Mouse (Mus musculus): ENCODE measurements at regions not wholly inside any gene's neighbourhood (a gene's known extent, or its start where the extent isn't known, plus 50 kb on each side); places are given as distances from the start of the nearest gene placed in this dataset.

DNA sequence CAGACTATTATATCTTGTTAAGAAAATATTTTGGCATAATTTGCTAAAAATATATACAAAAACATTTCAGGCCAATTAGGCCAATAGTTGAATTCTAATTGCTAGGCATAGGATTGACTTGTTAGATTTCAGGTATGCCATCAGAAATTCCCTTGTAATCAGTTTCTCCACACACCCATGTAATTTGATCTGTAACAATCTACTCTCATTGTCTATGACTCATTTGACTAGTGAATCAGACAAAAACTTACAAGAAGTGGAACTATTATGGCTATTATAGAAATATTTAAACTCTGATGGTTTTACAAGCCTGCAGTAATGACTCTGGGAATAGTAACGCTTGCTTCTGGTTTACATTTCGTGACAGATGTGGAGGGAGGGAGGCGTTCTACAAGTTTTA is 338.9 kb upstream of the Ptbp2 start:
- DNase-seq (ENCODE audit: low read depth, low spot score): no peak

DNA sequence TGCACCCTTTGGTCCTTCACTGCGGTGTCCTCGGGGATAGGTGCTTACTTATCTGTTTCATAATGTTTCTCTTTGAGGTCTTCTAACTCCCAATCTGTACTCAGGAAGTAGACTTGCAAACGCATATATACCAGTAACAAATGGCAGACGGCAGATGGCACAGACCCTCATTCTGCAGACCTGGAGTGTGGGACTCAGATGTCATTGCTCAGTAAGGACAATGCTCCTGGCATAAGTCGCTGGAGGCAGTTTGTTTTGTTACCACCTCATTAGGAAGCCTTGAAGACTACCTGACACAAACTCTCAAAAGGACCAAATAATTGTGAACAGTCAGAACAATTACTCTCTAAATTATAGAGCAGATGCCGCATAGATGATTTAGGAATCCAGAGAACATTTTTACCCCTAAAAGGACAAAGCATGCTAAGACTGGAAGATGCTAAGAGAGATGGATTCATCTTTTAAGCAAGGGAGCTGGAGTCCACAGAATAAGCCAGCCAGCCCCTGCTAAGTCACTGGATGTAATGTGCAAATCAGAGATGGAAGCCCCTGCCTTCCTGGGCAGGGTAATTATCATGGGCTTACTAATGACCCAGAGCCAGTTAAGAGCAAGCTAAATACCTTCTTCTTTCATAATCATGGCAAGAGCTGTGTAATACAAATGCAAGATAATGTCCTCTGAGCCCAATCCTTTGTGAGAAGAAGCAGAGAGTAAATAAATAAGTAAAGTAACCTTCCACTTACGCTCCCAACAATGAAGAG is 299.1 kb upstream of the Ptbp2 start:
- DNase-seq (ENCODE audit: low read depth, low spot score): no peak

DNA sequence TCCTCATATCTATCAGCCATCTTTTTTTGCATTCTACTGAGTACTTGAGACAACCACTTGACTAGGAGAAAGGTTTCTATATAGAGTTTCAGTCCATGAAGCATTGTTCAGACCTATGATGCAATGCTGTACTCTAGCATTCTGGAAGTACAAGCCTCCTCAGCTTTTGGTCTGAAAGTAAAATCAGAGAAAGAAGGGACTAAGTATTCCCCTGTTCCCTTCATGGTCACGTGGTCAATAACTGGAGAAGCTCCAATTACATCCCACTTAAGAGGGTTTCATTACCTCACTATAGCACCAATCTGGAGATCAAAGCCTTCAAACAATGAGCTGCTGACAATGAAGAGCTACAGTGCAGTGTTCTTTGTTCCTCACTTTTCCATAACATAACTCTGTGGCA is 289.3 kb upstream of the Ptbp2 start:
- no peak for DNase-seq (ENCODE audit: low read depth, low spot score)

DNA sequence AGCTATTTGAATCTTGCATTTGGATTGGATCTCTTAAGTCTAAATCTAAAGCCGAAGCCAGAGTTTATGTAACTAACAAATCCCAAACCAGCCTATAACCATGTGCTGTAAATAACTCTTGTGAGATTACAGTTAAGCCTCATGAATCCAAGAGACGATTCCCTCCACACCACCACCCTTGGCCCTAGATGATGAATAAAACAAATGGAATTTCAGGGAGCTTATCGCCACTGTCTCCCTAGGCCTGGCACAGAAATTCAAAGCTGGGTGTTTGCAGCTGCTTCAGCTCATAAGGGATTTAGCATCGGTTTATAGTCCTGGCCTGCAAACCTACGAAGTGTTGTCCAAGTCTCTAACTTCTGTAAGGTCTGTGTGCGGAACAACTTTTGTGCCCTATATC is 281.4 kb upstream of the Ptbp2 start:
- no peak for DNase-seq (ENCODE audit: low read depth, low spot score)

DNA sequence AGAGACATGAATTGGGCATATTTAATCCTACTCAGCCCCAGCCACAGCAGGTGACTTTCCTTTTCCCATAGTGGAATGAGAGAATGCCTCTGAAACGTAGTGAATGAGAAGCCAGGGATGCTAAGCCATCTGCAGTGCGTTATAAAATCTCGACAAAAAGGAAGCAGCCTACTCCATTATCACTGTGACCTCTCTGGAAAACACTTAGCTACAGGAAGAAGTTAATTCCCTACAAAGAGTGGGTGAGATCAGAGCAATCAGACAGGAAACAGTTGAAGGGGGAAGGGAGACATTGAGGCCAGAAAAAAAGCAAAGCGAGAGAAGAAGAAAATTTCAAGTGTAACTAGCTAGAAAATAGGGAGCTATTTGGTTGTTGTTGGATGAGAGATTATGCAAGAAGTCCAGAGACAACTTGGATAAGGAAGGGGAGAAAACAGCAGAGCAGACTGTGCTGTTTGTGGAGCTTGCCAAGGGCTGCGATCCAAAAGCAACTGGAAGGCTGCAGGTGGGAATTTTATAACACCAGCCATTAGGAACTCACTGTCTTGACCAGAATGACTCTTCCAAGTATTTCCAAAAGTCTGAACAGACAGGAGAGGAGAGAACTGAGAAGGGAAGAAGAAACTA is 280.7 kb upstream of the Ptbp2 start:
- no peak for DNase-seq (ENCODE audit: low read depth, low spot score)

DNA sequence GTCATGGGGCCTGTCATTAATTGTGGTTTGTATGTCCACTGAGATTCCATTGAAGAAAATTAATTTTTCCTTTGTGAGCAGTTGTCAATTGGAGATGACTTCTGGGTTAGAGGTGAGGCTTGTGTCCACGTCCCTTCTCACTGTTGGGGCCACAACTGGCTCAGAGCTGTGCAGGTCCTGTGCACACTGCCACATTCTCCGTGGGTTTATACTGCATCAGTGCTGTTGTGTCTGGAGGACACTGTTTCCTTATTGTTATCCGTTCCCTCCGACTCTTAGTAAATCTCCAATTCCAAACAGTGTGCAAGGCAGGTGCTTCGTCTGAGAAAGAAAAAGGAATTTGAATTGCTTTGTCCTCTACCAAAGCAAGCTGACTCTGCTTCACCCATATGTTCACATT is 278.0 kb upstream of the Ptbp2 start:
- no peak for DNase-seq (ENCODE audit: low read depth, low spot score)

DNA sequence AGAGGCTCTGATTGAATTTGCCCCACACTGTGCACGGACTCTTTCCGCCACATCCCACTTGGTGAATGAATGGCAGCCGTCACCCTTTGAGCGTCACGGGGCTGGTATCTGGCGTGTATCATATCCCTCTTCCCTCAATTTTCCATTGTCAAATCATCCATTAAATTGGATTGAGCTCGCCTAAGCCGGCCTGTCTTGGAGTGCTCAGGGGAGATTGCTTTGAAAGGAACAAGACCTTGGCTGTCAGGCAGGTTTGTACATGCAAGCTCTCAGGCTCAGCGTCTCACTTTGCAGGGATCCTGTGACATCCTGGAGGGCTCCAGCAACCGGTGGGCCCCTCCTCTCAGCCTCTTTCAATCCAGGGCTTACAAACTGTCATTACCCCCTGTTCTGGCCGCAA is 275.7 kb upstream of the Ptbp2 start:
- DNase-seq (ENCODE audit: low read depth, low spot score): no peak

DNA sequence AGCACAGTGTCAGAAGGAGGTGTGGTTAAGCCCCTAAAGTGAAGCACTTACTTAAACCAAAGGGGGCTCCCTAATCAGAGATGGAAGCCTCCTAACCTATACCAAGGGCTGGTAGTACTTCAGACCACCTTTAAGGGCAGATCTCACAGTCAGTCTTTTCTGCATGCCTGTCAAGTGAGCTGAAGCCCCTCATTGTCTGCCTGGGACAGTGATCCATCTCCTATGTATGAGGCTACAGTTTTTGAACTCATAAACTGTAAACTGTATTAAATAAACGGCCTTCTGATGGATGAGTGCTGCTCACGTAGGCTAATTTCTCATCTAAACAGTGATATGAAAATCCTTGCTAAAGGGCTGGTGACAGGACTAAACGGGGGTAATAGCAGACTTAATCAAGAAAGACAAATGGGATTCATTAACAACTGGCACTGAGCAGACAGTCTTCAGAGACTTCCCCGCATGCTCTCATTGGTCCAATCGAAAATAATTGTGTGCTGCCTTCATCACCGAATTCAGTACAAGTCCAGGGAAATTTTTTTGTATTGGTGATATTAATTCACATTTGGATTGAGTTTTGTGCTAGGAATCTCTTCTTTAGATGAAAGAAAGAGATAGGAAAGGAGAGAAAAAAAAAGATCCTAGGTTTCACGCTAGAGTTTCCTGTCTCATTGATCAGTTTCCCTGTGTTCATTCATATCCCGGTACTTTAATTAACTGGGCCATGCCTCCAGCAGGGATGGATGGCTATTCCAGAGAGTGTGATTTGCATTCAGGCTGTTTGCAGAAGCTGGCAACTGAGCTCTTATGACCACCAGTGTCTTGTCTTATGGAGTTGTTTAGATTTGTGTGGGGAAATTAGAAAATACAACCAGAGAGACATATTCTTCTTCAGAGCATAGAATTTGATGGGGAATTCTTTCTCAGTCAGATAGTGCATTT is 271.2 kb upstream of the Ptbp2 start:
- DNase-seq (ENCODE audit: low read depth, low spot score): no peak

DNA sequence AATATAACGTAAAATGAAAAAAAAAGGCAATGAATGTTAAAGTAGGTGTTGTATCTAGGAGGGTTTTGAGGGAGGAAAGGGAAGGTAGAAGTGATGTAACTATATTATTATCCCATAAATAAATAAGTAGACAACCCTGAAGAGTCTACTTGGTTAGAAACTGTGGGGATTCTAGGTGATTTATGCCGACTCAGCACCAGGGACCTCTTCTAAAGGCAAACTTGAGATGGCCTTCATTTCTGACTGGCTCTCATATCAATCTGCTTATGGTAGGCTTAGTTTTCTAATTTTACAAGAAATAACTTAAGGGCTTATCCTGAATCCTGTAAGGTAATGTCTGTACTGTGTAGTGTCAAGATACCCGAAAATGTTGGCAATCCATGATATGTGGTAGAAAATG is 263.0 kb upstream of the Ptbp2 start:
- no peak for DNase-seq (ENCODE audit: low read depth, low spot score)

DNA sequence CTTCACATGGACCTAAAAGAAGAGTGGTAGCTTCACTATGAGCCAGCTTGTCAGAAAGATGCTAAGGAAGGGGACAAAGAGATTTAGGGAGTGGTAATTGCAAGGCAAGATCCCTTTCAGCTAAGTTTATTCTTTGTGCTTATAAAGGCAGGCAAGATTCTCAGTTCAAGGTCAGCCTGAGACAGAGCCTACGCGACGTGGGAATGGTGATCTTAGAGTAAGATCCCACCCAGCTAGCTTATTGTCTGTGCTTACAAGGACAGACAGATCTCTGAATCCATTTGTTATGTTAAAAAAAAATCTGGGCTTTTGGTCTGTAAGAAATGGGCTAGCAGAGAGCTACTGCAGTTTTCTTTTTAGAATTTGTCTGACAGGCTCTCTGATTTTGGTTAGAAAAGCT is 253.3 kb upstream of the Ptbp2 start:
- DNase-seq (ENCODE audit: low read depth, low spot score): no peak

DNA sequence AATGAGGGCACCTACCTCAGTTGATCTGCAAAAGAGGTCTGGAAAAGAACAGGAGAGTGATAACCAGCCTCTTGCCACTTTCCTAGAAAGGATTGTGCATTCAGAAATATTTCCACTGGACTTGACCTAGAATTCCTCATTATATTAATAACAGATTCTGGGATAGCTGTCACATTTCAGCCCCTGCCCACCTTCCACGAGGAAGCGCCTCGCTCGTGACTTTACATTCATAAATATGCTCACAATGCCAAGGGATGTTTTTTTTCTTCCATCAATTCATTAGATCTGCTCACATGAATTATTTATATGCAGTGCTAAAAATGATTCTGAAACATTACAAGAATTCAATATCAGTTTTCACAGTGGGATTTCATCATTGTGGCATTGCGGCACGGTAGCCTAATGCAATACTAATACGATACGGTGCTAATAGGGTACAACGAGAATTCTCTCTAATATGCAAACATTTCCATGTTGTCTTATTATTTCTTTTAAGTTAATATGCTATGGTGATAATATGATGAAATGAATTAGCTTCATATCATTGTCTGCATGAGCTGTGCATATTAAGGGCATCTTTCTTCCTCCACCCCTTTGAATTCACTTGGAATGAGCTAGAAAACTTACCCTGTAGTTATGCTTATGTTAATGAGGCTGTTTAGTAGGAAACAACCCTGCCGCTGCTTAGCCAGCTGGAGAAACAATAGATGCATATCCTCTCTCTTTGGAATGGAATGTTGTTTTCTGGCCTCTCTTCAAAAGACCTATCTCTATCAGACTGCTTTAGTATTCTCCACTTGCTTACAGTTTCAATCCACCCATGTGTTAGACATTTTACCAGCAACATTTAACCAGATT is 235.8 kb upstream of the Ptbp2 start:
- DNase-seq (ENCODE audit: low read depth, low spot score): no peak

DNA sequence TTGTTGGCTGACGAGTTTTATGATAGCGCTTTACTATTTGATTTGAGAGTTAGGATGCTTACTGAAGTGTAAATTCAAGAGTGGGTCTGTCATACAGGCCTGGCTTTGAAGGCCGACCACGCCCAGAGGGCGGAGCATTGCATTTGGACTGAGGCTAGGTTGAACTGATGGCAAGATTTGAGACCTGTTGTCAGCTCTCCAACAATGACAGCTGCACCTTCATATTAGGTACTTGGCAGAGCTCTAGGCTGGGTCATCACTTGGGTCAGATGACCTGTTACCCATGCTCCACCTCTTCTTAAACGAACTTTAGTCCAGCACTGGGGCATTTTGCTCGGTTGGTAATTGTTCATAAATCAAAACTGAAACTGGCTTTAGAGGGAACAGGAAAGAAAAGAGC is 231.1 kb upstream of the Ptbp2 start:
- no peak for DNase-seq (ENCODE audit: low read depth, low spot score)

DNA sequence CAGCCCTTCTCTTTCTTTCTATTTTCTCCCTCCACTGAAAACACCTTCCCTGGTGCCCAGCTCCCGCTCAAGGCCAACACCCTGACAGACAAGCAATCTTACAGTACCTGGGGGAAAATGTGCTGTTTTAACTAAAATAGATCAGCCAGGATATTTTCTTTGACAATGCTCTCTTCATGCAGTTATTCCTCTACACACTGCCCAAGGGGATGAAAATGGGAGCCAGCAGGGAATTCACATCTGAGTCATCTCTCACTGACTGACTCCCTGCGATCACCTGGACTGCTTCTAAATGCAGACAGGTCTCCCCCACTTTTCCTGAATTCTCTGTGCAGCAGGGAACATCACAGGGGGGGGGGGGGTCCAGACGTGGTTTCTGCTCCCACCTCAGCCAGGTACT is 227.6 kb upstream of the Ptbp2 start:
- no peak for DNase-seq (ENCODE audit: low read depth, low spot score)

DNA sequence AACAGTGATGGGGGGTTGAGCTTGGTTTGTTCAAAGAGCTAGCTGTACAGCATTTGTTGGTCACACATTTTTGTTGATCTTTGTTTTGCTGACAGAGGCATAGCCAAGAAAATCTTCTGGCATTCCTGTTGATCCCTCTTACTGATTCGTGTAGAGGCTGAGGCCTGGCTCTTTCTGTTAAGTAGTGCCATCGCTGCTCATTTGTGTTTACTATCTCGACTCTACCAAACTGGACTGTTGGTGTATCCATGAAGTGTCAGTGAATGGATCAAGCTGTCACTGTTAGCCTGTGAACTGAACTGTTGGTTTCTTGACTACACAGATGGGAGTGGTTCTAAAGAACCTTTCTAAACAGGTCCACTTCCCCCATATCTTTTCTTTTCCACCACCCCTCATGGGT is 223.8 kb upstream of the Ptbp2 start:
- DNase-seq (ENCODE audit: low read depth, low spot score): no peak

DNA sequence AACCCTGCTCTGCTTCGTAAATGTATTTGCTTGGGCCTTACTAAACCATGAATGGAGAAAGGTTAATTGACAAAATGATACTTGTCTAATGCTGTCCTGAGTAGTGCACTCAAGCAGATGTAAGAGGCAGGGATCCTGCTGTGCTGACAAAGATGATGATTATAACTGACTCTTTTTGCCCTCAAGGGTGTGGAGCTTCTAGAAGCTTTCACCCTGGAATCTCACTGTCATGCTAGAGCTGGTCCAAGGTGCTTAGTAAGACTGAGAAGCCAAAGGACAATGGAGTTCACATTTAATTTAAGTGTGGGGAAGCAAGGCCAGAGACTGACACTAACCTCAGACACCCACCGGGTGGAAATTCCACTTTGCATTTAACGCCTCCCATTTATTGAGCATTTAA is 220.3 kb upstream of the Ptbp2 start:
- no peak for DNase-seq (ENCODE audit: low read depth, low spot score)

DNA sequence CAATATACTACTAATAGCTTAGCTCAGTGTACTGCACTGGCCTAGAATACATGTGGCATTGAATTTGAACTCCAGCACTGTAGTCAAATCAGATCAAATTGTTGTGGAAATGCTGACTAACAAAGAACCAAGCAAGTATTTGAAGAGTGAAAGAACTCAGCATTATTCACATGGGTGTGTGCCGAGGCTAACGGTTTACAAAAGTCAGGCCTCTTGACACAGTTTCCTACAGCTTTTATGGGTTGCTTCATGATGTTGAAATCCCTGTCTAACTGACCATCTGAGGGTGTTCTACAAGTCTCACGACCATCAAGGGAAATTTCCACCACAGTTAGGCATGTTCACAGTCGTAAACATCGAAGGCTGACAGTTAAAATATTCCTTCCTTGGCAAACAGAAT is 216.0 kb upstream of the Ptbp2 start:
- DNase-seq (ENCODE audit: low read depth, low spot score): no peak

DNA sequence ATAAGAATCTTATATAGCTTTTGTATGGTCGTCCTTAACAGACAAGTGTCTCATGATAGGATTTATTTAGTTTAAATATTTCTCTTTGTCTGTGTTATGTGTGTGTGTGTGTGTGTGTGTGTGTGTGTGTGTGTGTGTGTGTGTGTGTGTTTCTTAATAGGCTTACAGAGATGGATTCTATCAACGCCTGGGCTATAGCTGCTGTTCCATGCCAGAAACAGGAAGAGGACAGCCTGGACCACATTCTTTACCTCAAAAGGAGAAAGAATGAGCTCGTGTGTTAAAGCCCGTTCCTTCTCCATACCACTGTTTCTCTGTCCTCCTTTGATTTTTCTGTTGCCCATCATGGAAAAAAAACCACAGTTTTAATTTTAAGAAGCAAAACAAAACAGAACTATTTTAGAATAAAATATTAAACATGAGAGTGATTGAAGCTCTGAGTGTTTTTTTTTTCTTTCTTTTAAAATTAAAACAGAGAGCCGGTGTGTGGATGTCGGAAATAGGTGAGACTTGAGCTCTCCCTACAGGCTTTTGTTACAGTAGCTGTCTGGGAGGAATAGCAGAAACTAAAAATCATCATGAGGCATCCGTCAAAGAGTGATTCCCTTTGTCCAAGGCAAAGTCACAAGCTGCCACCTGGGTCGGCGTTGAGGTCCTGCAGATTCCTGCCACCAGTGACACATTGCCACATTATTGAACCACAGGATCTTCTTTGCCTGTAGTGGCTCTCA is 212.2 kb upstream of the Ptbp2 start:
- DNase-seq (ENCODE audit: low read depth, low spot score): no peak

DNA sequence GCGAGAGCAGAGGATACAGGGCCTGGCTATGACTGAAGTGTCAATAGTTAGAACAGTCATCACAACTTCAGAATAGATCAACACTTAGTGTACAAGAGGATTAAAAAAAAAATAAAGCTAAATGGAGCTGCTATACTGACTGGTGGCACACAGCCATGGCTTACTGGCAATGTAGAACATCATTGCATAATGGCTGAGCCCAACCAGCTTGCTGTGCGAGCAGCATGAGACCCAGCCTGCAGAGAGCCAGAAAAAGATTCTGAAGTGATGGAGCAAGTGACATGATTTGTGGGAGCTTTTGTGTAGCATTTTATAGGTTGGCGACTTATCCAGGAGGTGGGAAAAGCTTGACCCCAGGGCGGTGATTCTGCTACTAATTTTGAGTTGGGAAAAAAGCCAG is 211.5 kb upstream of the Ptbp2 start:
- DNase-seq (ENCODE audit: low read depth, low spot score): no peak

DNA sequence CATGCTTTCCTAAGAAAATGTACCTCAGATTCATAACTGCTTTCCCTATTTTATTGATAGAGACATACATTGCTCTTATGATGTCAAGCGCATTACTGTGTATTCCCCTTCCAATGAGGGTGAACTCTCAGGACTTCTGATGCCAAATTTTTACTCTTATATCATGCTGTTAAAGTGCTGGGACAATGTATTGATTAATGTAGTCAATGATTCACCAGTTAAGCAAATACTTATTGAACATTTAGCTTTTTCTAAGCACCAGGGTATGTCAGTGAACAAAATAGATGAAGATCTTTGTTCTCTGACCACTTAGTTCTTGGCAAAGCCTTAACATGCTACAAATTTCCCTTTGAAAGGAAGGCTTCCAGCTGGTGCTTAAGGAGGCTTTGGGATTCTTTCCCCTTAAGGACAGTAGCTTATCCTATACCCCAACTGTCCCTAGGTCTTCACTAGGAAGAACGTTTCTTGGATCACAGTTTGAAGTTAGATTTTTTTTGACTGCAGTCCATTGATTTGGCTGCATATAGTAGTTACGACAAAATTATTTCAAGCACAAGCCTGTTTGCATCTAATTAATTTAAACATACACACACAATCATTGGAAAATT is 203.1 kb upstream of the Ptbp2 start:
- no peak for DNase-seq (ENCODE audit: low read depth, low spot score)

DNA sequence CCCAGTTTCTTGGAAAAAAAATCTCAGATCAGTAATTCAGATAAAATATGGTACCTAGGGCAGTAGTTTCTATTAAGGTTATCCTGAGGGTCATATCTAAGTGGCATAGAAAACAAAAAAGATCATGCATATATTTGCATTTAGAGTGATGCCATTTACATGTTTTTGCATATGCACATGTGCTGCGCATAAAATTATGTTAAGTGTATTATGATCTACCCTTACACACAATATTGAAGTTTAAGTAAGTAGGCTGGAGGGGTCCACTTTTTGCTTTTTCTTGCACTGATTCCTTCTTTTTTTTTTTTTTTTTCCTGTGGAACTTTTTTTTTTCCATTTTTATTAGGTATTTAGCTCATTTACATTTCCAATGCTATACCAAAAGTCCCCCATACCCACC is 193.1 kb upstream of the Ptbp2 start:
- DNase-seq (ENCODE audit: low read depth, low spot score): no peak

DNA sequence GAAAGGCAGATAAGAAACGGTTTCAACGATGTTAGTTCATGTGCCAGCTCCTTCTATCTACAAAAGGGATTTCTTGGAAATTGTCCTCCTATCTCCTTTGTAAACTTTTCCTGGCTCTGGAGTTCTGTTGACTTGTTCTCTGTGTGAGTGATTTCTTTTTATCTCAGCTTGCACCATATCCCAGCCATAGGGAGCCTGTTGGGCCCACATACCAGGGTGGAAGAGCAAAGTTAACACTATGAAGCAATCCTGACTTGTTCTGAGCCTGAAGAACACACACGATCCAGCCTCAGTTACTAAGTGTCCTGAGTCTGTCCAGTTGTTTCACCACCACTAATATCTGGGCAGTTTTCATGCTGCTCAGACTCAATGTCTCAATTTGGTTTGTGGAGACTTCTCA is 192.1 kb upstream of the Ptbp2 start:
- DNase-seq (ENCODE audit: low read depth, low spot score): no peak

All from embryo, embryonic 11.5 days (tissue).